Mouse (Mus musculus) gastrocnemius, postnatal 25 days (tissue): Measurements from ENCODE around the gene Aqp9. TPM values are rescaled to one million over a fixed set of nuclear protein-coding genes. Genes with fewer than 3 reads are reported as not detected.

Experiments used
- DNase-seq: peaks from one replicate; pipeline ENCODE4 v3.0.0; 2022
- long read RNA-seq, 2 experiments: library from polyadenylated mRNA; stranded (forward); transcript quantifications; one replicate each; pipeline ENCODE4 v2.0.0; 2021
- total RNA-seq, 2 experiments: library from RNA; stranded (reverse); gene quantifications; 1 replicate in 1 of 2; 2 replicates in 1 of 2; pipeline ENCODE4 v1.2.3; 2021

Aqp9 gene
- total RNA-seq: under 1 TPM in 1 of 2 experiments, not detected in 1; 0.13 TPM
- long read RNA-seq, experiment 1: 0 reads
- long read RNA-seq, experiment 2: 0 reads

DNA sequence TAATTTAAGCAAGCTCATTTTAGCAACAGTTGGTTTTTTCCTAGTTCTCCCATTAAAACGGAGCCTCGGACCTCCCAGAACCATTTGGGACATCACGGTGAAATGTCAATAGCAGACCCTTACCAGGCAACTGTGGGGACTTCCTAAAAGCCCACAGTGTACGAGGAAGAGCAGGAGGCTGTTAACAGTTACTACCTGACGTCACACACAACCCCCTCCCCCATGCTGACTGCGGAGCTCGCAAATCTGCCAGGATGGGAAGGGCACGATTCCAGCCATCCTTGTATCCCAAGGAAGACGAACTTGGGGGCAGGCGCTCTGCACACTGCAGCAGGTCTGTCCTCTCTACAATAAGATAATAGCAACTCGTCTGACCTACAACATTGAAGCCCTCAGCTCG lies at the start of gene Aqp9:
Aqp9 (minus strand) TSS at position 172 of the 400 bp plus-strand sequence.
- DNase-seq: no peak

DNA sequence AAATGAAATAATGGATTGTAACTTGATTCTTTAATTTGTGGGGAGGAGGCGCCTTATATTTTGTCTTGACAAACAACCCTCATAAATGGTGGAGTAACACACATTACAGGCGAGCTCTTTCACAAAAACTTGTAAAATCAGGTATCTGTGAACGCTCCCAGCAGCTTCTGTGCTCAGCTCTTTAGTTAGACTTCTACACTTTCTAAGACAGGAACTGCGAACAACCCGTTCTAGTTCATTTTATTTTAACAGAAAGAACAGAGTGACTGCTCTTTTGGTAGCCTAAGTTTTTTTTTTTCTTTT lies 49.3 kb upstream of the Aqp9 start:
- DNase-seq: no peak

DNA sequence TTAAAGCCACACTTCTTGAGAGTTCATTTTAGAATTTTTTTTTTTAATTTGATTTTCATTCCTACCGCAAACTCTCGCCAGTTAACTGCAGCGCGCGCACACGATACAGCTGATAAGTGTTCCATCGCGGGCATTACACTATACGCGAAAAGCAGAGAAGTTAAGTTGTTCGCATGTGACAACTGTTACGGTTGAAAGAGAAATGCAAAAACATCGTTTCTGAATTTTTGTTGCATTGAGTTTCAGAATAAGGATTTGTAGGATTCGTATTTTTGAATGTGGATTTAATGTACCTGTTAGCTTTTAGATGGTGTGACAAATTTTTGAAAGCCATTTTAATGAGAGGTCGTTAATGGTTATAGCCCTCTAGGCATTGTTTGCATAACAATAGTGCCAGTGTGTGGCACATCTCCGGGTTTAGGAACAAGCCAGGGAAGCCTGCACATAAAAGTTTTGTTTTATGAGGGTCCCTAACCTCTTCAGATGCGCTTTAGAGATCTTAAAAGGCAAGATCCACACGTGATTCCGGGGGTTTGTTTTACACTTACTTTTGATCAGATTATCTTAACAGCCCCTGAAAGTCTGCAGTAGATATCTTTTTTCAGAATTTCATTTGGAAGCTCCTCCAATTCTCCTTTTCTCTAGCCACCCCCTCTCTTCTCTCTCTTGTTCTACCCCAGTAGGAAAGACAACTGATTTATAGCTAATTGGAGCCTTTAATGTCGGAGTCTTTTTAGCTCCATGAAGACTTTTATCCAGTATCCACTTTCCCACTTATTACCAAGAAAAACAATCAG lies 48.7 kb upstream of the Aqp9 start:
- no peak for DNase-seq

DNA sequence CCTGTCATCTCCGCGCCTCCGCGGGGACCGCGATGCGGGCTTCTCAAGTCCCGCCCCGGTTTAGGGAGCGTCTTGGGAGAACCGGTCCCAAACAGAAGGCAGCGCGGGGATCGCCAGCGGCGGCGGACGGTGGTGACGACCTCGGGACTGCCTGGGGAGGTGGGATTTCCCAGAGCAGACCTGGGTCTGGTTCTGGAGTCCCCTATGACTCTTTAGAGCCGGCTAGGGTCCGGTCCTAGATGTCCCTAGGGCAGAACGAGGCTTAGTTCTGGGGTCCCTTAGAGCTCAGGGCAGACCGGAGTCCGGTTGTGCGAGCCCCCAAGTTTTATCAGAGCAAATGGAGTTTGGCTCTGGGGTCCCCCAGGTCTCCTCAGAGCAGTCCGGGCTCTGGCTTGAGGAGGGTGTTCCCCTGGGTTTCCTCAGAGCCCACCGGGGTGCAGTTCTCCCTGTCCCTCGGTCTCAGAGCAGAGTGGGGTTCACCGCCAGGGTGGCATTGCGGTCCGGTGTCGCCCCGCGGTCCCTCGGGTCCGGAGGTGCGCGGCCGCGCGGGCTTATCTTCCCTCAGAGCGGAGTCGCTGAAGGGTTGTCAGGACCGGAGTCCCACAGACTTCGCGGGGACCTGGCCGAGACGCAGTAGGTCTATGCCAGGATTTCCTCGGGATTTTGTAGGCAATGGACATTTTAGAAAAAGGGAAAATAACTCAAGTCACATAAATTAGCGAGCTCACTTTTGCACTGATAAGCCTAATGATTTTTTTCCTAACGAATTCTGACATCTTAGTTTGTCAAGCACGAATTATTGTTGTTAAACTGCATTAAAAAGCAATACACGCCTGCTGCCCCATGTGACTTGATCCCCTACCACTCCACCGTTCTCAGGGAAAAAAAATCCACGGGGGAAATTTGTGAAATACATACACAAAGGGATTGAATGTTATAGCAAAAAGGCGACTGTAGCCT lies 47.8 kb upstream of the Aqp9 start:
- DNase-seq: peak; percentile 13

DNA sequence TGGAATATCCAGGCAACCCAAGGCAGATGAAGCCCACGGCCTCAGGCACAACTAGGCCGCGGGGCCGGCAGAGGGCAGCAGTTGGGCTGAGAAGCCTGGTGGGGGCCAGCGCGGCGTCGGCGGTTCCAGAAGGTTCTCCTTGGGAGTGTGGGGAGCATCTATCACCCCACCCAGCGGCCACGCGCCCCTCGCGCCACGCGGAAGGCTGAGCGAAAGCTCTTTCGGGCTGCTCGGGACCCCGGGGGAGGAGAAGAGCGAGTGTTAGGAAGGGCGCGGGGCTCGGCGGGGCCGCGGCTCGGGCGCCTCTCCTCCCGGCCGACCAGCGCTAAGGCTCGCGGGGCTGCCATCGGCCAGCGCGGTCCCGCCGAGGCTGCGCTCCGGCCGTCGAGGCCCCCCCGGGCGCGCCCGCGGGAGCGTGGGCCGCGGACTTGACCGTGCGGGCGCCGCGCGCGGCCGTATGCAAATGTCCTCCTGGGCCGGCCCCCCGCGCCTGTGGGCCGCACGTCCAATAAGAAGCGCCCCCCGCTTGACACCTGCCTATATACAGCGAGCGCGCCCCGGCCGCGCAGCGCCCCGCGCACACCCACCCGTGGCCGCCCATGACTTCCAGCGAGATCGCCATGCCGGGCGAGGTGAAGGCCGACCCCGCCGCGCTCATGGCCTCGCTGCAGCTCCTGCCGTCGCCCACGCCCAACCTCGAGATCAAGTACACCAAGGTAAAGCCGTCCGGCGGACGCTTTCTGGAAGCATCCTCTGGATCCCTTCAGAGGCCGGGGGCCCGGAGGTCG lies 47.0 kb upstream of the Aqp9 start, which contains the start of gene Aldh1a2:
Aldh1a2 (plus strand) TSS at position 542 of the 788 bp plus-strand sequence.
- peak; percentile 57 for DNase-seq

DNA sequence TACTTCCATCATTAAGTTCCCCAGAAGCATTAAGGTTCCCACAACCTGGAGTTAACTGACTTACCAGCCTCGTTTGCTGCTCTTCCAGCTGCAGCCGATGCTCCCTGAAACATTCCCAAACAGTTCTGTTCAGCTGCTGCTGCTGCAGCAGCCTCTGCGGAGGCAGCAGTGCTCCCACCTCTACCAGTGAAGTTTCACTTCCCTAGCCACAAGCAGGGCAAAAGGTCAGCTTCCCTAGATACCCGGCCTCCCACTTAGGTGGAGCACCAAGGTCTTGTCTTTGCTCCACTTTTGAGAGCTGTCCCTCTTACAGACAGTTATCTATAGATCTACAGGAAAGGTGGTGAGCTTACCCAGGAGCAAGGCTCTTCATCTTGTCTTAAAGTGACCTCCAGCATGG lies 45.2 kb upstream of the Aqp9 start:
- DNase-seq: no peak

DNA sequence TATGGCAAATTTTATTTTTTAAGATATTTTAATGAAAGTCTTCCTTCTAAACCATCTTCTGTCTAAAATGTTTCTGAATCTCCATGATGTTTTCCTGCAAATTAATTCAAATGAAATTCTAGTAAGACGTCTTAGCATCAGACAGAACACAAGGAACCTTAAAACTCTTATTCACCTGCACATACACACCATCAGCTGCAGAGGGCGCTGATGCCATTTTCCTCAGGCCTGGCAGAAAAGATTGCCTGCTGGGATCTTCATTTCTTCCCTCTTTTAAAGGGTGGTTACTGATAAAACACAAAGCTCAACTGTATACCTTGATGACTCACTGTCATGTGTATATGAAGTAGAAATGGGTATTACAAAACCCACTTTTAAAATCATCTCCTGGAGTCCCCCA lies 42.4 kb upstream of the Aqp9 start:
- DNase-seq: no peak

DNA sequence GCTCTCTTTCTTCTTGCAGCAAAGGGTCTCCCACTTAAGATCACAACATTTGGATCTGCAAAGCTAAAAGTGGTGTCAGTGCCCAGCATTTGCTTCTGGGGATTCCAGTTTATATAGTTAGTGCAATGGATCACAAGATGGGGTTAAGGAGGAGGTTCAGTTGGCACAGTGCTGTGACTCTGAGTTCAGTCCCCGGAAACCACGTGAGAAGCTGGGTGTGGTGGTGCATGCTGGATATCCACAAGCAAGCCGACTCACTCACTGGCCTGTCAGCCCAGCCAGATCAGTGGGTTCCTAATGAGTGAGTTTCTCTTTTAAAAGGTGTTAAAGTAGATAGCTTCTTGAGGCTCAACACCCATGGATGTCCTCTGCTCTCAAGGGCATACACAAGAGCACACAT lies 40.8 kb upstream of the Aqp9 start:
- no peak for DNase-seq

DNA sequence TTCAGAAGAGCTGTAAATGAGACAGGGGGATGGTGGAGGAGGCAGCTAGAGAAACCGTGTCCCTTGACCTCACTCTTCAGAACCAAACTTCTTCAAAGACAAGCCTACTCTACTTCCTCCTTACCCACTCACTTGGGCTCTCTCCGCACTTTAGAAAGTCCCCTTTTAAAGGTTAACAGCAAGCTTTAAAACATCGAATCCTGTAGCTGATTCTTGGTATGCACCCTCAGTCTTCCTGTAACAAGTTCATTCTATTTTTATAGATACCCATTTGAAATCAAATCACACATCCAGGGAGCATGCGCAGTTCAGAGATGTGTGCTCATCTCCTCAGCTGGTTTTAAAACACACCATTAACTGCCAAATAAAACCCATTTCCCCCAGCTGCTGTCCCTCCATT lies 33.8 kb upstream of the Aqp9 start:
- DNase-seq: no peak

DNA sequence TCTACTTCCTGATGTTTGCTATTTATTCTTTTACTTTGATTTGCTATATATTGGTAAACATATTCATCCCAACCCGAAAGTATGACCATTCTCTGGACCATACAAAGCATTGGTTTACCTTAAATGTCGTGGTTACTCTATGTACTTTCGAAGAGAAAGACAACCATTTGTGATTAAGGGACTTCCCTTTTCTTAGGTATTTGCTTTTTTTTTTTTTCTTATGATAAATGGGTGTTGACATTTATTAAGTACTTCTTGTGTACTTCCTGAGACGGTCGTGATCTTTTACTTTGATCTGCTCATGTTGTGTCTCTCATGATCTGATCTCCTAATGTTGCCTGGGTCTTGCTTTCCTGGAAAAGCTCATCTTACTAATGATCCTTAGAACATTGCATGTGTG lies 30.3 kb upstream of the Aqp9 start:
- DNase-seq: no peak

DNA sequence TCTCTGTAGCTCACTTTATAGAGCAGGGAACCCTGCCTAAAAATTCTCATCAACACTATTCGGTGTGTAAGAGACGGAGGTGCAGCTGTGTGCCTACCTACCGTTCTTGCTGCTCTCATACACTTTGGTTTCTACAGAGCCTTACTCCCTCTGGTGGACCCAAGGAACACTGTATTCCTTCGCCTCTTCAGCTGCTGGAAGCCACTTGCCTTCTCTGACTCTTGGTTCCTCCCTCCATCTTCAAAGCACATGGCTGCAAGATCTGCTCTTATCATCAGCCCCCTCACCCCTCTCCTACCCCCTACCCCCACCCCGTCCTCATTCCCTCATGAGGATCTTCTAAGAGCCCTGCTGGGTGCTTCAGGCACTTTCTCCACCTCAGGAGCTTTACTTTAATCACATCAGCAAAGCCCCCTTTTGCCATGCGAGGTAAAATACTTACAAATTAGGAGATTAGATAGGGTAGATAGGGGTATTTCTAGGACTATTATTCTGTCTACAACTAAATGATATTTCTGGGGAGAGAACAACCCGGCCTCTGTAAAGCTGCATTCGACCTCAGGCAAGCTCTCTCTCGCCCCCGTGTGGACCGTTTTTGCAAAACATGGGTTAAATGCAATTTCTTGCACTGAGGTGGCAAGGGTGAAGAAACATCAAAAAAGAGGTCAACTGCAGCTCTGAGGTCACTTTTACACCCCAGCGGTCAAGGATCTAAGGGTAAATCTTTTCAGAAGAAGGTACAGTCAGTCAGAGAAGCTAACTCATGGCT lies 20.3 kb upstream of the Aqp9 start:
- peak; percentile 19 for DNase-seq

DNA sequence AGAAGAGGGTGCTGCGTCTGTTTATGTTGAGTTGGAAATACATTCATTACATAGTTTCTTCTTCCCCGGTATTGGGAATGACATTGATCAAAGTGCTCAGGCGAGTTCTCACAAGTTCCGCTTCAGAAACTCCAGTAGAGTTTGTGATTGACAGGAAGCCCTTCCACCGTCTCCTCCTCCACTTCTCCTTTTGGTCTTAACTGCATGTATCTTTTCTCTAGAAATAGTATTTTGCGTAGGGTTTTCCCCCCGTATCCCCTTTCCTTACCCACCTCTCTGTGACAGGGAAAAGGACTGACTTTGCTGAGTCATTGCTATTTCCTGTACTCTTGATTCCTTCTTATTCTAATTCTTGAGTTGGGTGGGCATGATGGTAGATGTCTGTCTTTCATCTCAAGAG lies 18.9 kb upstream of the Aqp9 start:
- DNase-seq: no peak

DNA sequence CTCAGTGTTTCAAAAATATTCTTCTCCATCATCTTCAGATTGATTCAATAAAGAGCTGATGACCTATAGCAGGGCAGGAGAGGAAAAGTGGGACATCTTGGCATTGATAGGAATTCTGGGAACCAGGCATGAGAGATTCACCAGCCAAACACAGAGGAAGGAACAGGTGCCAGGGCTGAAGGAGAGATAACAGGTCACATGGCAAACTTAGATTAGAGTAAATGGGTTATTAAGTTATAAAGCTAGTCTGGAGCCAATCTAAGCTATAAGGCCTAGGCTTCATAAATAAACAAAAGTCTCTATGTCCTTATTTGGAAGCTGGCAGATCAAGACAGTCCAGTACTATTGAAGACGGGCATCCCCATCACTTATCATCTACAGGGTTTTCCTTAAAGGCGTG lies 17.3 kb upstream of the Aqp9 start:
- no peak for DNase-seq

DNA sequence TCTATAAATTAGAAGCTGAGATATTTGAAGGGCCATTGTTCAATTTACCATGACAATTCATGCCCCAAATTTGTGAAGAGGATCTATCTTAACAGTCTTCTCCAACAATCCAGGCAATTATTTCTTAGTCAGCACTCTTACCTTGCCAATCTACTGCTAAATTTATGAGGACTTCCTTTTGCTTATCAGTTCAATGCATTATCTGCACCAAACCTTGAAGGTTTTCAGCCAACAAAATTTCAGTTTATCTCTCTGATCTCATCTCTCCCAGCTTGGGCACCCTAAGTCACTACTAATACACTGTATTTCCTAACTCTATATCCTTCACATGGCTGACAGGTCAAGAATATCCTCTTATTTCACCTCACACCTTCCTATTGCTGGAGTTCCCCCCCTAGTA lies 16.8 kb upstream of the Aqp9 start:
- DNase-seq: no peak

DNA sequence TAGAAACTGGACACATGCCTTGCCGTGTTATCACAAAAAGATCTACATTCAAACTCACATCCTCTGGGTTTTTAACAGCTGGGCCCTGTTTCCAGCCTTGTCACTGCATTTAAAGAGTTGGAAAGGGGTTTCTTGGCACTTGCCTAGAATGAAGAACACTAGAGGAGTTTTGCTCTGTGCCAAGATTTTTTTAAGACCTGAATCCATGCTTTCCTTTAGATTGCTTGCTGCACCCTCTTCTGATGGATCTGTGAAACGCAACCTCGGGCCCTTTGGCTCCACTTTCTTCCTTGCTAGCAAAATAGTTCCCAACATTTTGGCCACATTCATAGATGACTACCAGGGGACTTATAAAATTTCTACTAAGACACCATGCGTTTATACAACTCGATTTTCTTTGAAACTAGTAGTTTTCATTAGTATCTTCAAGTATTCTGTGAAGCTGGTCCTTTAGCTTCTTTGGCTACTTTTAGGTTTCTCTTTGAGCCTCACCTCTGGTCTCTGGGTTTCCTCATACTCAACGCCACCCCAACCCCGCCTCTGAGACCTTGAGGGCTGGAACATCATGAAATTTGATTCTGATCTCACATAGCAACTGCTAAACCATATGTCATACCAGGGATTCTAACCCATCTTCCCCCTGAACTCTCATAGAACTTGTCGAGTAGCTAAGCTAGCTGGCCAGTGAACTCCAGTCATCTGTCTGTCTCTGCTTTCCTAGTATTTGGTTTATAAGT lies 11.7 kb upstream of the Aqp9 start:
- DNase-seq: no peak

DNA sequence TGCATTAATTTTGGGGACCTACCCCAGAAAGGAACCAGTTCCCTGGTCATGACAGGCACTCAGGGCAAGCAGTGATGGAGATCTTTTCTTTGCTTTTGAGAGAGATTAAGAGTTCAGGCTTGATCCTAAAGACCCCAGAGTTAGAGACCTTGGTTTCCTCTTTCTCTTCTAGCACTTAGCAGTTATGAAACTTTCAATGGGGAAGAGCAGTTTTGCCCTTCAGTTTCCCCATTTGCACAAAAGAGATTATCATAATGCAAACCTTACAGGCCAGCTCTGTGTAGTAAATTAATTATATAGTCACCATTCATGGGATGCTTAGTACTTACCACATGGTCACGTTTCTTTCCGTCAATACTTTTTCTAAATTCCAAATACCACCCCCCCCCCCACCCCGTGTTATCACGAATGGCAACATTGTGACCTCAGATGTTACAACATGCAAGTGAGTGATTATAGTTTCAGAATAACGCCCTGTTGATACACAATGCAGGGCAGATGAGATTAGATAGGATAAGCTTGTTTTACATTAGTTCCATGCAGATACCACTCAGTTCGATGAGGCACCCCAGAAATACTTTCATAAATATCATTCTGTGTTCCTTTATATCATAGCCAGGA lies 10.9 kb upstream of the Aqp9 start:
- no peak for DNase-seq

DNA sequence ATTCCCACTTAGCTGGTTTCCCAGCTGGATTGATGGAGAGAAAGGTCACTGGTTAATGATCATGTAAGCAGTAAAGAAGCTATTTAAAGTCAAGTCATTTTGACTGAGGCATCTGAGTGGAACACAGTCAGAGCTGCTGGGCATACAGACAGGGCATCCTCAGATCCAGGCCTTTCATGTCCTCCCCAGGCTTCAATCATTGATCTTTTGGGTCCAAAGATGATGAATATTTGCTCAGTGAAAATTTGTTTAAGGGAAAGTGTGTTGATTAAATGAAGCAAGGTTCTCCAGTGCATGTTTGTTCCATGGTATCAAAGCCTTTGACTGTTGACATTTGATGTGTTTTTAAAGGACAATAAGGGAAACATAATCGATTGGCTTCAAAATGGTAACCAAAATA lies 7.2 kb upstream of the Aqp9 start:
- no peak for DNase-seq

DNA sequence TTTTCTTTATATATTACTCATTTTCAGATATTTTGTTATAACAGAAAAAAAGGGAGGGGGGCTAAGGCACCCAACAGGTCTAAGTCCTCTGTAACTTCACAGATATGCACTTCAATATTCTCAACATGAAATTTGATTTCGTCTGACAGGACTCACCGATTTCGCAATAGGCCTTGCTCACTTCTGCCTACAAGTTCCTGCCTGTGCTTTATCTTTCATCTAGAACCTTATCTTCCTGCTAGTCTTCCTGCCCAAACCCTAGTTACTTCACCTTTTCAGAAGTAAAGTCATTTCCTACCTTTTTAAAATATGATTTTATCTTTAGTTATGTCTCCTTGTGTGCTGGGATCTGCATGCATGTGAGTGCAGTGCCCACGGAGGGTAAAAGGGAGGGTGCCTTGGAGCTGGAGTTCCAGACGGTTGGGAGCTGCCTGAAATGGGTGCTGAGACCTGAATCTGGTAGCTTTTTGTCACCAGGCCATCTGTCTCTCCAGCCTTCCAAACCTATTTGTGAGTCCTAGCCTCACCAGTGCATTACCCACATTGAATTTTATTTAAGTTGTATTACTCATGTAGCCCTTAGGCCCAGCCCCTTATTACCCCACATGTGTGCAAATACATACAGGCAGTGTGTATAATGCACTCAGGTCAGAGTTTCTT lies 6.0 kb upstream of the Aqp9 start:
- no peak for DNase-seq

DNA sequence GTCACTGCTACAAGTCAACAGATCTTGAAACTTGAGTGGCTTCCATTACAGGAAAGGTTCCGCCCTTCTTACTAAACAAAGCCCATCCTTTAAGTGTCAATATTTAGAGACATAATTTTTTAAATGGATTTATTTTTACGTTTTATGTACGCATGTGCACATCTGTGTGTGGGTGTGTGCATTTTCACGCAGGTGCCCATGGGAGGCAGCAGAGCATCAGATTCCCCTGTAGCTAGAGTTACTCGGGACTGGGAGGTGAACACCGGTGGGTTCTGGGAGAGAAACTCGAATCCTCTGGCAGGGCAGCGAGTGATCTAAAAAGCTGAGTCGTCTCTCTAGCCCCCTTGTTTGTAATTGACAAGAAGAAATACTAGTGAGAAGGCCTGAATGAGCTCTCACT lies 5.1 kb upstream of the Aqp9 start:
- no peak for DNase-seq
